In genomic region chr17:29456476-29456875, GRCm38 (mm10) we compare ENCODE assay signal across 19 mouse cellular contexts. TPM values are rescaled to one million over a fixed set of nuclear protein-coding genes. Genes with fewer than 3 reads are reported as not detected.
DNase-seq lines count a peak whose midpoint lies in the region; ATAC-seq and TF ChIP-seq lines count a peak whose summit lies in the region.
"Had no signal": no experiment of that assay in that cellular context is flagged by ENCODE, and none has a peak within 500 bp of the region (broad histone marks: within the 10 kb centered on the region; RNA-seq: fewer than 3 reads in every experiment).

No protein-coding gene starts in this region.

- no peak for DNase-seq in gastrocnemius, adult 2 months
- DNase-seq in gastrocnemius, postnatal 36 days, result no peak
- no peak for DNase-seq in heart, postnatal 10 days
- DNase-seq in limb, embryonic 11.5 days (ENCODE audit: low spot score), result no peak
- DNase-seq: cerebellum, adult 11-12 months; kidney, postnatal 4 days; right cerebral cortex, postnatal 14 days; thymus, postnatal 14 days had no signal

- no peaks in the 10 kb centered on the region for H3K27me3 ChIP-seq in heart, embryonic 16.5 days (ENCODE audit: control insufficient read depth, insufficient read depth, low read length)
- H3K27me3 ChIP-seq in ES-Bruce4 (ENCODE audit: control insufficient read depth, insufficient read depth, low read length, poor library complexity, severe bottlenecking), result no peaks in the 10 kb centered on the region
- H3K27me3 ChIP-seq in limb, embryonic 11.5 days (ENCODE audit: control insufficient read depth, insufficient read depth, low read length), result no peaks in the 10 kb centered on the region
- no peaks in the 10 kb centered on the region for H3K27me3 ChIP-seq in intestine, embryonic 15.5 days (replicated peaks)
- H3K27me3 ChIP-seq: hindbrain, embryonic 12.5 days; limb, embryonic 15.5 days; neural tube, embryonic 13.5 days; stomach, embryonic 15.5 days had no signal

- 94% methylated on average over 4 of the region's 4 CpGs for WGBS in heart, embryonic 16.5 days
- 98% methylated on average over 4 of the region's 4 CpGs for WGBS in limb, embryonic 11.5 days
- 91% methylated on average over 4 of the region's 4 CpGs for WGBS in intestine, embryonic 15.5 days

- H3K36me3 ChIP-seq in heart, embryonic 16.5 days (ENCODE audit: control insufficient read depth, insufficient read depth), result no peaks in the 10 kb centered on the region
- H3K36me3 ChIP-seq in ES-Bruce4 (ENCODE audit: control insufficient read depth, insufficient read depth, low read length, poor library complexity, severe bottlenecking), result no peaks in the 10 kb centered on the region
- no peaks in the 10 kb centered on the region for H3K36me3 ChIP-seq in limb, embryonic 11.5 days (ENCODE audit: control insufficient read depth, insufficient read depth, low read length)
- no peaks in the 10 kb centered on the region for H3K36me3 ChIP-seq in intestine, embryonic 15.5 days
- H3K36me3 ChIP-seq: G1E; hindbrain, embryonic 12.5 days; limb, embryonic 15.5 days; midbrain, embryonic 12.5 days; neural tube, embryonic 13.5 days; stomach, embryonic 15.5 days had no signal

- peaks cover 54% of the 10 kb centered on the region for H3K4me1 ChIP-seq in heart, embryonic 16.5 days (ENCODE audit: control insufficient read depth, insufficient read depth, low read length)
- peaks cover 8% of the 10 kb centered on the region for H3K4me1 ChIP-seq in ES-Bruce4 (ENCODE audit: control insufficient read depth, insufficient read depth, low read length)
- H3K4me1 ChIP-seq in limb, embryonic 11.5 days (ENCODE audit: control insufficient read depth, insufficient read depth, low read length), result peaks cover 37% of the 10 kb centered on the region
- peaks cover 30% of the 10 kb centered on the region for H3K4me1 ChIP-seq in intestine, embryonic 15.5 days (replicated peaks)

- no peak for ATAC-seq in heart, embryonic 16.5 days (replicated peaks; ENCODE audit: extremely low read depth, insufficient read depth, low FRiP score)
- ATAC-seq in limb, embryonic 11.5 days (ENCODE audit: insufficient number of reproducible peaks, low FRiP score, low TSS enrichment, low read depth), result no peak
- no peak for ATAC-seq in intestine, embryonic 15.5 days

- intact Hi-C loops in gastrocnemius, adult 2 months (cut with DNase I), result loop anchor here (5.0 kb wide), 1 partner anchor 59 kb away; no protein-coding TSS in a partner anchor
- intact Hi-C loops in gastrocnemius, postnatal 36 days (cut with DNase I), result loop anchor here (5.0 kb wide), 3 partner anchors 36 to 59 kb away; partner anchors contain the start of gene Pim1
- intact Hi-C loops in heart, postnatal 10 days (cut with DNase I), result loop anchor here (5.0 kb wide), 1 partner anchor 34 kb away; no protein-coding TSS in a partner anchor

- no peak overlapping the region for H3K4me3 ChIP-seq in gastrocnemius, adult 2 months
- H3K4me3 ChIP-seq in heart, embryonic 16.5 days (ENCODE audit: low read length), result no peak overlapping the region
- H3K4me3 ChIP-seq in ES-Bruce4 (ENCODE audit: low read depth, low read length), result no peak overlapping the region
- H3K4me3 ChIP-seq in limb, embryonic 11.5 days (ENCODE audit: low read depth, low read length), result no peak overlapping the region
- no peak overlapping the region for H3K4me3 ChIP-seq in intestine, embryonic 15.5 days (replicated peaks)
- H3K4me3 ChIP-seq: hindbrain, embryonic 12.5 days; limb, embryonic 15.5 days; midbrain, embryonic 12.5 days; neural tube, embryonic 13.5 days; stomach, embryonic 15.5 days had no signal

- TF ChIP-seq POLR2A in ES-Bruce4 (IDR thresholded peaks at IDR 0.05; ENCODE audit: insufficient read depth, low read length), result no peak

- peak overlapping the region; percentile 93 for H3K27ac ChIP-seq in gastrocnemius, adult 2 months
- H3K27ac ChIP-seq in heart, embryonic 16.5 days (ENCODE audit: low read length), result peak overlapping the region; percentile 98
- peak overlapping the region; percentile 76; the same call in 1 of the 2 replicates for H3K27ac ChIP-seq in ES-Bruce4 (ENCODE audit: insufficient read depth, low read length)
- 0 out of 2 replicates have a peak overlapping the region, but pooled peaks have one; percentile 8 for H3K27ac ChIP-seq in limb, embryonic 11.5 days (replicated peaks; ENCODE audit: low read depth, low read length)
- no peak overlapping the region for H3K27ac ChIP-seq in intestine, embryonic 15.5 days
- H3K27ac ChIP-seq: hindbrain, embryonic 12.5 days; limb, embryonic 15.5 days; macrophage; midbrain, embryonic 12.5 days; neural tube, embryonic 13.5 days; stomach, embryonic 15.5 days had no signal

- H3K9ac ChIP-seq in heart, embryonic 16.5 days (ENCODE audit: low read length), result no peak overlapping the region
- no peak overlapping the region for H3K9ac ChIP-seq in ES-Bruce4 (ENCODE audit: low read depth, poor library complexity, severe bottlenecking)
- no peak overlapping the region for H3K9ac ChIP-seq in limb, embryonic 11.5 days (ENCODE audit: low read length)
- H3K9ac ChIP-seq in intestine, embryonic 15.5 days, result no peak overlapping the region
- H3K9ac ChIP-seq: hindbrain, embryonic 12.5 days; limb, embryonic 15.5 days; lung, embryonic 14.5 days; midbrain, embryonic 12.5 days; neural tube, embryonic 13.5 days; stomach, embryonic 15.5 days had no signal

- H3K4me2 ChIP-seq in heart, embryonic 16.5 days (ENCODE audit: low read depth, low read length), result no peak overlapping the region
- no peak overlapping the region for H3K4me2 ChIP-seq in limb, embryonic 11.5 days (ENCODE audit: low read depth, severe bottlenecking)
- no peak overlapping the region for H3K4me2 ChIP-seq in intestine, embryonic 15.5 days (replicated peaks)
- H3K4me2 ChIP-seq: hindbrain, embryonic 12.5 days; limb, embryonic 15.5 days; lung, embryonic 14.5 days; midbrain, embryonic 12.5 days; neural tube, embryonic 13.5 days; stomach, embryonic 15.5 days had no signal

- no peak for TF ChIP-seq CTCF in gastrocnemius, adult 2 months (IDR thresholded peaks at IDR 0.05)
- no peak for TF ChIP-seq CTCF in ES-Bruce4 (IDR thresholded peaks at IDR 0.05; ENCODE audit: low read depth, low read length)

- peaks cover 5% of the 10 kb centered on the region; the same call in 1 of the 2 replicates for H3K9me3 ChIP-seq in heart, embryonic 16.5 days (replicated peaks; ENCODE audit: control insufficient read depth, low read length)
- no peaks in the 10 kb centered on the region for H3K9me3 ChIP-seq in ES-Bruce4 (replicated peaks; ENCODE audit: control insufficient read depth, insufficient read depth, low read length, poor library complexity, severe bottlenecking)
- no peaks in the 10 kb centered on the region for H3K9me3 ChIP-seq in limb, embryonic 11.5 days (ENCODE audit: control insufficient read depth, low read length)
- H3K9me3 ChIP-seq in intestine, embryonic 15.5 days, result no peaks in the 10 kb centered on the region
- H3K9me3 ChIP-seq: hindbrain, embryonic 12.5 days; limb, embryonic 15.5 days; midbrain, embryonic 12.5 days; stomach, embryonic 15.5 days had no signal

- TF ChIP-seq EP300 in ES-Bruce4 (IDR thresholded peaks at IDR 0.05; ENCODE audit: insufficient read depth, low read depth, low read length), result no peak

RNA-seq across cellular contexts. Expression of gene Pim1, which starts 34.1 kb away (rescaled TPM):
- 10 to 100 TPM; 13.8 to 35.2 TPM for total RNA-seq in gastrocnemius, adult 2 months (2021)
- 10 to 100 TPM; 13.6 to 16.3 TPM for total RNA-seq in gastrocnemius, postnatal 36 days (2021)
- polyA plus RNA-seq in heart, embryonic 16.5 days (2015; fragmentation: Nextera tagmentation; extraction: Ambion mirVana), result 14.4 and 15.7 TPM in 2 replicates
- total RNA-seq in heart, postnatal 10 days (2021), result 10 to 100 TPM; 40.6 to 51.5 TPM
- 348 and 350 TPM in 2 replicates for polyA plus RNA-seq in ES-Bruce4 (2011; ENCODE audit: insufficient read depth, insufficient read length, low read depth, missing spikeins)
- polyA plus RNA-seq in limb, embryonic 11.5 days (2014; fragmentation: Nextera tagmentation; extraction: Ambion mirVana), result 19.1 and 21.5 TPM in 2 replicates
- polyA plus RNA-seq in intestine, embryonic 15.5 days (2015; fragmentation: Nextera tagmentation; extraction: Ambion mirVana), result 13.4 TPM in 2 replicates

Comparison
In these comparisons a context has a peak if more than half of its experiments do, and no peak if none do; other contexts are left out.
1. RNA of gene Pim1, which starts 34.1 kb away (polyA plus RNA-seq): 348 to 350 TPM in ES-Bruce4; 19.1 to 21.5 TPM in limb, embryonic 11.5 days, 14.4 to 15.7 TPM in heart, embryonic 16.5 days and 13.4 TPM in intestine, embryonic 15.5 days; every median in the first group is over 10 times any median in the second.